Mouse (Mus musculus) 416B (cell line): Measurements from ENCODE around the gene Alg9.

Experiments used
- DNase-seq: peaks from one replicate; pipeline ENCODE4 v3.0.0; 2011; ENCODE audit warnings: low read depth

Gene Alg9

DNA sequence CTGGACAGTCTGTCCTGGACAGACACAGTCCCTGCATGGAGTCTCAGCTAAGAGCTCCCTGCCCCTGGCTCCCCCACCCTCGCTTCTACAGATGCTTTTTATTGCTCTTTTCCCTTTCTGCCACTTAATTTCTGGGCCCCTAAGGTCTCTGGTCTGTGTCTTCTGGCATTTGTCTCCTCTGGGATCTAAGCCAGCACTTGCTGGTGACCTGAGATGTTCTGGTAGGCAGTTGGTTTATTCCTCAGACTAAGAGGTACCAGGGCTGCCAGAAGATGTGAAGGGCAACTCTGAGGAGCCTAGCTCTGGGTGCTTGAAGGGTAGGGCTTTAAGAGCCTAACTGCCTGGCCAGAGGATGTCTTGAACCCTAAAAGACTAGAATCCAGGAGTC, 110.8 kb downstream of the Alg9 start:
- DNase-seq, result no peak

DNA sequence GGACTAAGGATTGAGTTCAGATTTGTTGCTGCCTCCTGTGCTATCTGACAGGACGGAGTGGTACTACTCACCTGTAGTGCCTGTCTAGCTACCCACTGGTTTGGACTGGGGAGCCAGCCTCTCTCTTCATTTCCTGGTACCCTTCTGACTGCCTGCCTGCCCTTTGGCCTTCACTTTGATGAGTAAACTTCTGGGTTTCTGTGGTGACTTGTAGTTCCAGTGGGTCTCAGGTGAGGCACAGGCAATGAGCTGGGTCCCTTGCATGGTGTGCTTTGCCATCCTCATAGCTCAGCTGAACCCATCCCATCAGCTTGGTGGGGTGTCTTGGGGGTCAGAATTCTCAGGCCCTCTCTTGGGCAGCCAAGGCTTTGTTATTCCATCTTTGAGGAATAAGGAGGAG, 112.1 kb downstream of the Alg9 start:
- no peak for DNase-seq

DNA sequence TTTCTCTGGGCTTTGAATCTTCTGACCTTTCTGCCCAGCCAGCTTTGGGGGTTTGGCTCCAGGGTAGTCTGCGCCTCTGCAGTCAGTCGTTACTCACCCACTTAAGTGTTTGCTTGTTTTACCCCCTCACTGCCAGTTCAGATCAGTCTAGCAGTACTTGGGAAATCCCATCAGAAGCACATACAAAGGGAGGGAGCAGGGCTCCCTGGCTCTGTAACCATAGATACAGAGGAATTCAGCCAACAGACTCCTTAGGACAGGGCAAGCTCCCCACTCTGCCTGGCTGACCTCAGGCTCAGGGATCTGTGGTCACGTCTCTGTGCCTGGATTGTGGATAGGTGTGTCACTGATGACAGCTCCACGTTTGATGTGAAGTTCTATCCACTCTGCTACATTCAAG, 112.5 kb downstream of the Alg9 start:
- no peak for DNase-seq

DNA sequence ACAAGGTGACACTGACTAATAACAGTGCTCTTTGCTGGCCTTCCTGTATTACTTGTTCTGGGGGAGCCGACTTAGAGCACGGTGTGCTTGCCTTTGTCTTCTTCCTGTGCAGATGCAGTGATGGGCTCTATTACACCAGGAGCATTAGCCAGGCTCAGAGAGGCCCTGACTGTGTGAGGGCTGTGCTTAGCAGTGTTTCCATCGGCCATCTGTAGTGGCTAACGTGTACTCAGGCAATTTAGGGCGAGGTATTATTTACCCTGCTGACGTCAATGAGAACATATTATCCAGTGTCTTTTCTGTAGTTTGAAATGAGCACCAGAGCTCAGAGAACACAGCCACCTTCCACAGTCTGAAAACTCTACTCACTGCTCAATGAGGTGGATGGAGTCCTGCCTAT, 114.4 kb downstream of the Alg9 start:
- DNase-seq, result no peak

DNA sequence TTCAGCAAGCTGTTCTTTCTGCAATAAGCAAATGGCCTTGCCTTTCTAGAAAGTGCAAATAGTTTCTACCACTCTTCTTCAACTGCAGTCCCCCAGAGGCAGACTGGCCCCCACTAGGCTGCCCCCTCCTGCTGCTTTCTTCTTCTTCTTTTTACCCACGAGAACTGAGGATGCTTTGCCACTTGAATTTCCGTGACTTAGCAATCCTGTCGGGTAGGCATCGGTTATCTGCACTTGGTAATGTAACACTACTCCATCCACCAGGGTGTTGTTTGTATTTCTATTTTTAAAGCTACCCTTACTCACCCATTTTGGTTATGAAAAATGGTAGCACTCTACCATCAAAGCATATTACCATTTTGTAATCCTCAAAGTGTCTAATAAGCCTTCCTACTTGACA, 115.1 kb downstream of the Alg9 start:
- DNase-seq, result no peak

DNA sequence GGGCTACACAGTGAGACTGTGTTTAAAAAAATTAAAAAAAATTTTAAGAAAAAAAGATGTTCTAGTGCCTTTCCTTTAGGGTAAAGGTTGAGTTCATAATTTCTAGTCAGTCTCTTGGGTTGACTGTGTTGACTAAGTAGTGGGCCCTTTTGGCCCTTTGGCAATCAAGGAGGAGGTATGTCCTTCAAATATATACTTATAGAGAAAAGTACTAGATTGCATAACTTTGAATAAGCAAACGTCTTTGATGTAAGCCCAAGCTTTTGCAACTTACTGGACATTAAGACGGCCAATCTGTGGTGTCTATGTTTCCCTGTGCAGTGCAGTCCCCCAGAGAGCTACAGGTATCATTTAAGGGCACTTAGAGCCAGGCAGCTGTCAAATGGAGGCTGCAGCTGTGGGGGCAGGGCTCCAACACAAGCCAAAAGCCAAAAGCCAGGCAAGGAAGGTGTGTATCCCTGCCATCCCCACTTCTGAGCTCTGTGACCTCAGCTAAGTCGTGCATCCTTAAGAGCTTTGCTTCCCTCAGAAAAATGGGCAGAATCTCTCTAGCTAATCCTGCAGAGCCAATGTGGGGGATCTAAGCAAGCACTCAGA, 115.8 kb downstream of the Alg9 start:
- DNase-seq, result peak; percentile 24
